Mouse (Mus musculus) layer of hippocampus, adult 18-20 months (tissue): Measurements from ENCODE around the gene Myo16. TPM values are rescaled to one million over a fixed set of nuclear protein-coding genes. Genes with fewer than 3 reads are reported as not detected.

Experiments used
- DNase-seq, 2 experiments: peaks; one replicate each; pipeline ENCODE4 v3.0.0; 2022; ENCODE audit warnings: low spot score in 2 of 2
- total RNA-seq, 2 experiments: library from RNA; stranded (reverse); gene quantifications; 2 replicates each; pipeline ENCODE4 v1.2.3; 2021

Myo16 gene
- total RNA-seq, 2 experiments from 2014 or later: 20.0 to 20.1 TPM

GRCm38 (mm10) chr8:10534619-10535286 lies 381.0 kb downstream of the Myo16 start:
- DNase-seq: peak; percentile 47 to 66

GRCm38 (mm10) chr8:10538319-10538718 lies 384.6 kb downstream of the Myo16 start:
- peak in 1 of 2 experiments; percentile 63 for DNase-seq

- DNase-seq: no peak
Measured at GRCm38 (mm10) chr8:10539665-10540064, 386.0 kb downstream of the Myo16 start.

GRCm38 (mm10) chr8:10545890-10546289 lies 392.2 kb downstream of the Myo16 start:
- DNase-seq: peak in 1 of 2 experiments; percentile 55

- no peak for DNase-seq
Measured at GRCm38 (mm10) chr8:10546519-10546918, 392.8 kb downstream of the Myo16 start.

GRCm38 (mm10) chr8:10548003-10548584 lies 394.4 kb downstream of the Myo16 start:
- peak in 1 of 2 experiments; percentile 53 for DNase-seq

GRCm38 (mm10) chr8:10549434-10549833 lies 395.7 kb downstream of the Myo16 start:
- no peak for DNase-seq

GRCm38 (mm10) chr8:10557961-10558360 lies 404.2 kb downstream of the Myo16 start:
- DNase-seq: no peak

GRCm38 (mm10) chr8:10559479-10559878 lies 405.8 kb downstream of the Myo16 start:
- no peak for DNase-seq

GRCm38 (mm10) chr8:10561616-10562015 lies 407.9 kb downstream of the Myo16 start:
- DNase-seq: no peak

- DNase-seq: no peak
Measured at GRCm38 (mm10) chr8:10562046-10562445, 408.3 kb downstream of the Myo16 start.

- no peak for DNase-seq
Measured at GRCm38 (mm10) chr8:10562636-10563035, 408.9 kb downstream of the Myo16 start.

GRCm38 (mm10) chr8:10565231-10566029 lies 411.7 kb downstream of the Myo16 start:
- DNase-seq: no peak

- DNase-seq: no peak
Measured at GRCm38 (mm10) chr8:10568448-10568847, 414.7 kb downstream of the Myo16 start.

- DNase-seq: peak; percentile 58 to 90
Measured at GRCm38 (mm10) chr8:10574096-10574495, 420.4 kb downstream of the Myo16 start.

- DNase-seq: no peak
Measured at GRCm38 (mm10) chr8:10575244-10575643, 421.5 kb downstream of the Myo16 start.

GRCm38 (mm10) chr8:10586956-10587744 lies 433.4 kb downstream of the Myo16 start:
- DNase-seq: no peak

- no peak for DNase-seq
Measured at GRCm38 (mm10) chr8:10589422-10589933, 435.8 kb downstream of the Myo16 start.

GRCm38 (mm10) chr8:10592917-10593316 lies 439.2 kb downstream of the Myo16 start:
- no peak for DNase-seq

GRCm38 (mm10) chr8:10596353-10596752 lies 442.6 kb downstream of the Myo16 start:
- no peak for DNase-seq

- DNase-seq: no peak
Measured at GRCm38 (mm10) chr8:10597595-10597994, 443.9 kb downstream of the Myo16 start.
